Mouse (Mus musculus): ENCODE data around the gene Dcun1d1. TPM values are rescaled to one million over a fixed set of nuclear protein-coding genes. Genes with fewer than 3 reads are reported as not detected.

The Dcun1d1 gene
- polyA plus RNA-seq, 1 experiment: 2.5 TPM

DNA sequence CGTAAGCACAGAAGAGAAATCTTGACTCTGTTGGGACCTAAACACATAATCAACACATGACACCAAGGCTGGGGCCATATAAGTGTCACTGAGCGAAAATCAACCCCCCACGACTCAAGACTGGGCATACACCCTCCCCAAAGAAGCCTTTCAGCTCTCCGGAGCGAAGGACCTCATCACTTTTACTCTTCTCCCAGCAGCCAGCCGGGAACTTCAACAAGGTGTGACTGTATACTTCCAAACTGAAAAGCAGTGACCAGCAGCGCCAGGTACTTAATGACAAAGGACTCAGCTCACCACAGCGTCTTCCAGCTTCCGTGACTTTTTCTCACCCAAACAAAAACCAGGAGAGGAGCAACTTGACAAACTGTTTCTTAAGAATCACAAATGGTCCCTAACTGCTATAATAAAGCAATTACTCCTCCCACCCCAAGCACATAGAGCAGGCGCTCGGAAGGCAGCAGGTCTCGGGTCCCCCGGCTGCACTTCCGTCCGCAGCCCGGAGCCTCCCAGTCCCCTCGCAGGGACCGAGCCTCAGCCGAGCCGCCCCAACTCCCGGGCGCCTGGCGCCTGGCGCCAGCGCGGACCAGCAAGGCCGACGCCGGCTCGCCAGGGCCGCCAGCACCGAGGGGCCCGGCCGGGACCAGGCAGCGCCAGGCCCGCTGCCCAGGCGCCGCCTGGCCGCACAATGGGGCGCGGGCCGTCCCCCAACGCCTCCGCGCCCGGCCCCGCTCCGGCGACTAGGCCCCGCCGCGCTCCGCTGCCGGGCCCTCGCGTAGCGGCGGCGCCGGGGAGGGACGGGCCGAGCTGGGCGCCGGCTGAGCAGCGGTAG lies 5.1 kb downstream of the Dcun1d1 start:
- peak overlapping the region; percentile 98 for H3K4me3 ChIP-seq (replicated peaks)
- no peaks in the 10 kb centered on the region for H3K9me3 ChIP-seq
- peaks cover 66% of the 10 kb centered on the region for H3K4me1 ChIP-seq
- no peak for TF ChIP-seq FLI1 (IDR thresholded peaks at IDR 0.05; ENCODE audit: low read length)
- no peak for TF ChIP-seq GATA1 (IDR thresholded peaks at IDR 0.05; ENCODE audit: borderline replicate concordance, low read length)
- H3K27me3 ChIP-seq (replicated peaks): no peaks in the 10 kb centered on the region
- peaks cover 28% of the 10 kb centered on the region for H3K36me3 ChIP-seq (replicated peaks; ENCODE audit: low read length)

DNA sequence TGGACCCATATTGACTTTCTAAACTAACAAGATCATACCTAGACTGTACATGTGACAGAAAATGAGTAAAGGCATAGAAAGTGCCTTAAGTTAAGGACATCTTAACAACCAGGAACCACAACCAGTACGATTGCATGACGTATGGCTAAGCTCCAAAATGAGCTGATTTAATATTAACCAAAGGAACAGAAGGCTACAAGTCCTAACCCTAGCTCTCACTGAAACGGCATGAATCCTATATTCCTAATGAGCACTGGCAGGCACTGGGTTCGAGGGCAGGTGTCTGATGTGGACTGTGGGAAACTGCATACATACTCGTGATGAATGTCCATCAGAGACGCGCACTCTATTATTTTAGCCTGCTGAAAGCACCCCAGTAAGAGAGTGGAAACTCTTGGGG lies 5.9 kb downstream of the Dcun1d1 start:
- peak overlapping the region; percentile 98 for H3K4me3 ChIP-seq (replicated peaks)
- no peak for TF ChIP-seq GATA1 (IDR thresholded peaks at IDR 0.05; ENCODE audit: borderline replicate concordance, low read length)
- TF ChIP-seq FLI1 (IDR thresholded peaks at IDR 0.05; ENCODE audit: low read length): no peak
- peaks cover 24% of the 10 kb centered on the region for H3K36me3 ChIP-seq (replicated peaks; ENCODE audit: low read length)
- no peaks in the 10 kb centered on the region for H3K27me3 ChIP-seq (replicated peaks)
- H3K9me3 ChIP-seq: no peaks in the 10 kb centered on the region
- peaks cover 67% of the 10 kb centered on the region for H3K4me1 ChIP-seq

DNA sequence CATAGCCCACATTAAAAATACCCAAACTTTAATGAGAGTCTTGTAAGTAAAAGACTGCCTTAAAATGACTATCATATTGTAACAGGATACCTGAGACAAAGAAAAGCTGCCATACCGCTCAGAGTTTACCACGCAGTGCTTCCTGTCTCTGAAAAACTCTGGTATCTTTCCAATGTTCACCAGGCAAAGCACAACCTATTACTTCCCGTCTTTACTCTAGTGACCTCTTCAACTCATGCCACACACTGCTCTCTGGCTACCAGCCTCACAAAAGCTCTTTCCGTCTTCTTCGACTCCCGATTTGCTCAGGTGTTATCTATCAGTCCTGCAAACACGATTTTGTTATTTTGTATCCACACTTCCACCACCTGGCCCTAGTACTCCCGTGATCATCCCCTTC lies 7.4 kb downstream of the Dcun1d1 start:
- no peak for TF ChIP-seq FLI1 (IDR thresholded peaks at IDR 0.05; ENCODE audit: low read length)
- TF ChIP-seq GATA1 (IDR thresholded peaks at IDR 0.05; ENCODE audit: borderline replicate concordance, low read length): no peak
- no peaks in the 10 kb centered on the region for H3K9me3 ChIP-seq
- H3K4me1 ChIP-seq: peaks cover 70% of the 10 kb centered on the region
- H3K4me3 ChIP-seq (replicated peaks): peak overlapping the region; percentile 86
- H3K27me3 ChIP-seq (replicated peaks): no peaks in the 10 kb centered on the region
- peaks cover 13% of the 10 kb centered on the region for H3K36me3 ChIP-seq (replicated peaks; ENCODE audit: low read length)

DNA sequence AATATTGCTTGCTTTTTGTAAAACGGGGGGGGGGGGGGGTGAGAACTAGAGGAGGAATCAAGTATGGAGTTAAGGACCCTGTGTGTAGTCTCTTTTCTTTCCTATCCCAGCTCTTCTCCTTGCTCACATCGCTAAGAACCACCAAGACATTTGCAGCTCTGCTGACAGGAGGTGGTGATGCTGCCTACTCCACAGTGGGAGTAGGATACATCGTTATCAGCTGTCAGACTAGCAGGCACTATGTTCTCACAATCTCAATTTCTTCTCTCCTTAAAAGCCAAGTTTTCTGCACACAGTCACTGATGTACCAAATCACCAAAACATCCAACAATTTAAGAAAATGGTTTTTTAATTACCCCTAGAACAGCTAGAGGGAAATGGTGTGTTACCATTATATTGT lies 7.8 kb downstream of the Dcun1d1 start:
- peak overlapping the region; percentile 86 for H3K4me3 ChIP-seq (replicated peaks)
- H3K36me3 ChIP-seq (replicated peaks; ENCODE audit: low read length): peaks cover 9% of the 10 kb centered on the region
- no peak for TF ChIP-seq FLI1 (IDR thresholded peaks at IDR 0.05; ENCODE audit: low read length)
- TF ChIP-seq GATA1 (IDR thresholded peaks at IDR 0.05; ENCODE audit: borderline replicate concordance, low read length): no peak
- H3K4me1 ChIP-seq: peaks cover 70% of the 10 kb centered on the region
- H3K27me3 ChIP-seq (replicated peaks): no peaks in the 10 kb centered on the region
- H3K9me3 ChIP-seq: no peaks in the 10 kb centered on the region

DNA sequence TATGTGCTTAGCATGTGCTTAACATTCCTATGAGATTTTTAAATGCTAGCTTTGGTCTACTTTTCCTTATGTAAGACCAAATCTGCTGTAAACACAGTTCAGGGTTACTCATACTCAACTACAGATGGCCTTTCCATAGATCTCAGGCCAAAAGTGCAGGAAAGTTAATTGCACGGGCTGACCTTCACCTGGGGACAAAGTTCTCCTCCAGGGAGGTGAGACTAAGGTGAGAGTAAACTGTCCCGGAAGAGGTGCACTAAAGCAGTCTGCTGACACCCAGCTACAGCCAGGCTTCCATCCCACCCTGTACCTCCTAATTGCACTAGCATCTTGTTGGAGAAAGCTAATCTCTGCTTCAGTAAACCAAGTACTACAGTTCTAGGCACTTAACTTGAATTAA lies 11.4 kb downstream of the Dcun1d1 start:
- Histone ChIP-seq H3K4me1 (peaks cover 89% of the 10 kb centered on the region), H3K4me3 (replicated peaks) (no peak overlapping the region), H3K27me3 (replicated peaks) (no peaks in the 10 kb centered on the region), H3K36me3 (replicated peaks; ENCODE audit: low read length) (peaks cover 13% of the 10 kb centered on the region), H3K9me3 (no peaks in the 10 kb centered on the region)
- TF ChIP-seq GATA1 (IDR thresholded peaks at IDR 0.05; ENCODE audit: borderline replicate concordance, low read length) (no peak), FLI1 (IDR thresholded peaks at IDR 0.05; ENCODE audit: low read length) (no peak)

DNA sequence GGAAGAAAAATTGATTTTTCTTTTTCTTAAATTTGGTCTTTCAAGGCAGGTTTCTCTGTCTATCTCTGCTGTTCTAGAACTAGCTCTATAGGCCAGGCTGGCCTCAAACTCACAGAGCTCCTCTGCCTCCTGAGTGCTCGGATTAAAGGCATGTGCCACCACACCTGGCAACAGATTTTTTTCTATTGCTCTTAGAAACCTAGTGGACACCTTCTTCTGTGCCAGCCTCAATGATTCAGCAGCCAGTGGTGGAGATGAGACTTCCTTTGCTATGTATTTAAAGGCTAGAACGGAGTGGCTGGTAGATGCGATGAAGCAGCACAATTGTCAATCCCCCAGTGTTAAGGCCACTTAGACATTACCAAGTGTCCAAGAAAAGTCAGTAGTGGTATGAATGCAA lies 13.2 kb downstream of the Dcun1d1 start:
- no peaks in the 10 kb centered on the region for H3K27me3 ChIP-seq (replicated peaks)
- peak overlapping the region; percentile 91 for H3K4me3 ChIP-seq (replicated peaks)
- no peaks in the 10 kb centered on the region for H3K9me3 ChIP-seq
- TF ChIP-seq FLI1 (IDR thresholded peaks at IDR 0.05; ENCODE audit: low read length) (no peak), GATA1 (IDR thresholded peaks at IDR 0.05; ENCODE audit: borderline replicate concordance, low read length) (no peak)
- H3K4me1 ChIP-seq: peaks cover 81% of the 10 kb centered on the region
- peaks cover 27% of the 10 kb centered on the region for H3K36me3 ChIP-seq (replicated peaks; ENCODE audit: low read length)

DNA sequence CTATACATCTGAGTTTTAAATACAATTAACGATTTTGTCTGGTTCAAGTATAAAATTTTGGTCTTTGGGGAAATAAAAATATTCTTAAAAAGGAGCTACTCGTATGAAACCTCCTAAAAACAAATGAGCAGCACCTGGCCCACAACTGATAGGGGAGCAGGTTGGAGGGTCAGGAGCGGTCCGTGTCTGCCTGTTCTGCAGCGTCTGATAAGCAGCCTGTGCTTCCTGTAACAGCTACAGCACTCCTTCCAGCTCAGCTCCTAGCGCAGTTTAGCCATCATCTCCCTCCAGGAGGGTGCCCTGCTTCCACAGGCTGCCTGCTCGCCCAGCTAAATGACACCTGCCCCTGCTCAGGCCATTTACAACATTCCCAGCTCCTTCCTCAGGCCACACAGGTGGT lies 13.8 kb downstream of the Dcun1d1 start:
- Histone ChIP-seq H3K36me3 (replicated peaks; ENCODE audit: low read length) (peaks cover 32% of the 10 kb centered on the region), H3K9me3 (no peaks in the 10 kb centered on the region), H3K4me1 (peaks cover 76% of the 10 kb centered on the region), H3K4me3 (replicated peaks) (peak overlapping the region; percentile 91), H3K27me3 (replicated peaks) (no peaks in the 10 kb centered on the region)
- TF ChIP-seq GATA1 (IDR thresholded peaks at IDR 0.05; ENCODE audit: borderline replicate concordance, low read length) (peak; percentile 76; the same call in 1 of the 3 replicates), FLI1 (IDR thresholded peaks at IDR 0.05; ENCODE audit: low read length) (no peak)

DNA sequence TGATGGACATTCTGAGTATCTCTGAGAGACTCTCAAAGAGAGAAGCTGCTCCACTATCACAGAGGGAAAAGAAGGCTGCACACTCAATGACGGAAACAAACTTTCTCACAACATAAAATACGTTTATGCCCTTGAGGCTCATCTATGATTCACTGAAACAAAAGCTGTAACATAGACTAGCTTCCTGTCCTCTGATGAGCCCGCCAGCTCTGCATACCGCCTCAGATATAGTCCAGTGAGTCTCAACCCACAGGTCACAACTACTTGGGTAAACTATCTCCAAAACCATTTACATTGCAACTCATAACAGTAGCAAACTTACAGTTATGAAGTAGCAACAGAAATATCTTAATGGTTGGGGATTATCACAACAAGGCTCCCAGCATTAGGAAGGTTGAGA lies 14.7 kb downstream of the Dcun1d1 start:
- H3K36me3 ChIP-seq (replicated peaks; ENCODE audit: low read length): peaks cover 42% of the 10 kb centered on the region
- H3K4me3 ChIP-seq (replicated peaks): no peak overlapping the region
- H3K27me3 ChIP-seq (replicated peaks): no peaks in the 10 kb centered on the region
- H3K9me3 ChIP-seq: no peaks in the 10 kb centered on the region
- H3K4me1 ChIP-seq: peaks cover 77% of the 10 kb centered on the region
- TF ChIP-seq GATA1 (IDR thresholded peaks at IDR 0.05; ENCODE audit: borderline replicate concordance, low read length): no peak
- TF ChIP-seq FLI1 (IDR thresholded peaks at IDR 0.05; ENCODE audit: low read length): no peak

DNA sequence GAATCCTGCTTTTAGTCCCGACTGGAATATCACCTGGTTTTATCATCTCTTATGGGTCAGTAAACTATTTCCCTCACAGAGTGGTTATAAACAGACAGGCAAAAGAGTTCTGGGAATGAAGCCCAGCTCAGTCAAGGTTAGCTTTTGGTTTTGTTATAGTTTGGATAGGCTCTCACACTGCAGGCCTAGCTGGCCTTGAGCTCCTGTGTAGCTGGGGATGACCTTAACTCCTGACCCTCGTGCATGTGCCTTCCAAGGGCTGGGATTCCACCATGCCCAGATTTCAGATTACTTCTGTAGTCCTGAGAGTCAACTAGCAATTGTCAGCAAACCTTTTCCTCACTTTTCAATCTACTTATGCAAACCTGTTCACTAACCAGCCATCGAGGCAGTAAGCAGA lies 19.0 kb downstream of the Dcun1d1 start:
- TF ChIP-seq GATA1 (IDR thresholded peaks at IDR 0.05; ENCODE audit: borderline replicate concordance, low read length) (no peak), FLI1 (IDR thresholded peaks at IDR 0.05; ENCODE audit: low read length) (no peak)
- H3K27me3 ChIP-seq (replicated peaks): no peaks in the 10 kb centered on the region
- peaks cover 63% of the 10 kb centered on the region for H3K36me3 ChIP-seq (replicated peaks; ENCODE audit: low read length)
- peaks cover 38% of the 10 kb centered on the region for H3K4me1 ChIP-seq
- no peak overlapping the region for H3K4me3 ChIP-seq (replicated peaks)
- no peaks in the 10 kb centered on the region for H3K9me3 ChIP-seq

DNA sequence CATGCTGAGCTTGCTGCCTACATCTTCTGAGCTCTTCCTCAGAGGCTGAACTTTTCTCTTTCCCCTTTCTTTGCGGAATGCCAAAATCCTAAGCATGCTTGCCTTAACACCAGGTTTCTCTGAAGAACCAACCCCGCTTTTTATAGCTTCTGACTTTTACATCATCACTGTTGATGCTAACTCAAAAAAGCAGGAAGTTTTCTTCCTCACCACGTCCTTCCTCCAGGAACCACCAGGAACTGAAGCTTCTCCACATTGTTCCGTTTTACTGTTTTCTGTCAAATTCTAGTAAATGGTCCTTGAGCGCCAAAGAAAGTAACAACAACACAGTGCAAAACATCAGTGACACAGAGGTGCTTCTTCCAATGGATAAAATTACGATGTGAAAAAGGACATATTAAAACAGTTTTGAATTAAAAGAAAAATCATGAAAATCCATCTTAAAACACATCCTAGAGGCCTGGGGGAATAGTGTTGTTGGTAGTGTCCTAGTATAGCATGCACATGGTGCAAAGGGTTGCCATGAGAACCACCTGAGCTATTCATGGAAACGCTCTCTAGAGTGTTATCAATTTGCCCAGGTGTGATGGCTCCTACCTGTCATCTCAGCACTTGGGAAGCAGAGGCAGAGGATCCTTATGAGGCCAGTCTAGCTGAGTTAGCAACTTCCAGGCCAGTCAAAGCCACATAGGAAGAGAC lies 28.1 kb downstream of the Dcun1d1 start:
- peak overlapping the region; percentile 51 for H3K4me3 ChIP-seq (replicated peaks)
- no peaks in the 10 kb centered on the region for H3K9me3 ChIP-seq
- H3K27me3 ChIP-seq (replicated peaks): no peaks in the 10 kb centered on the region
- peaks cover 59% of the 10 kb centered on the region for H3K36me3 ChIP-seq (replicated peaks; ENCODE audit: low read length)
- TF ChIP-seq GATA1 (IDR thresholded peaks at IDR 0.05; ENCODE audit: borderline replicate concordance, low read length) (no peak), FLI1 (IDR thresholded peaks at IDR 0.05; ENCODE audit: low read length) (no peak)
- H3K4me1 ChIP-seq: peaks cover 31% of the 10 kb centered on the region

All from megakaryocyte, embryonic 14.5 days (primary cell).